Mouse (Mus musculus): ENCODE results near the gene Srrm1.

DNA sequence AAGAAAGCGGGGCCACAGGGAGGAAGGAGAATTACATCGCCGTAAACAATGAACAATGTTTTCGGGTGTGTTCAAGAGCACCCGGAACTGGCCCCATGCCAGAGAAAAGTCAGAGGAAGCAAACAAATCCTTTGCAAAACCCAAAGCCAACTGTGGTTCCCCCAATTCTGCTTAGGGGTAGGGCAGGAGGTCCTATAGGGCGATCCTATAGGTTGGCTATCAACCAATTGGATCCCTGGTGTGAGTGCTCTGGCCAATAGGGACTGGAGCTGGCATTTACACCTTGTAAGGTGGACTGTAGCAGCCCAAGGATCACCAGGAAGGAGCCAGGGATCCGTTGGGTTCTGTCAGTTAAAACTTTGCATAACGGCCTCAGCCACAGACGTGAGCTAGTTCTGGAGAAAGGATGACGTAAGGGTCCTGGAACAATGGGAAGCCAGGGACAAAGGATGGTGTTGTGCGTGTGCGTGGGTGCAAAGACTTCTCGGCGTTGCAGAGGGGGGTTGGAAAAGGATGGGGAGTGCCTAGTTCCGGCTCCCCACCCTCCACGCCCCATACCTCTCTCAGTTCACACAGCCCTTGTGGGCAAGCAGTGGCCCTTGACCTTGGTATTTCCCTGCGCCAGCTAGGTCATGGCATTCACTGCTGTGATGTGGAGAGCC is 46.0 kb downstream of the Srrm1 start:
- TF ChIP-seq CTCF (IDR thresholded peaks at IDR 0.05; ENCODE audit: borderline replicate concordance, insufficient read depth, low read length) (no peak), POLR2A (IDR thresholded peaks at IDR 0.05; ENCODE audit: low read depth, low read length) (no peak)
